Mouse (Mus musculus) adrenal gland, postnatal 14 days (tissue): ENCODE data around the gene Dleu7. TPM values are rescaled to one million over a fixed set of nuclear protein-coding genes. Genes with fewer than 3 reads are reported as not detected.
A peak's percentile ranks its signal among the peaks of the same experiment; 100 is the strongest.

Experiments used
- DNase-seq: peaks from one replicate; pipeline ENCODE4 v3.0.0; 2021; ENCODE audit warnings: mixed read lengths
- long read RNA-seq, 2 experiments: library from polyadenylated mRNA; stranded (forward); transcript quantifications; one replicate each; pipeline ENCODE4 v2.0.0; 2021
- total RNA-seq: library from RNA; stranded (reverse); gene quantifications from 2 replicates; pipeline ENCODE4 v1.2.3, GENCODE M21; 2021

Dleu7 gene
- not detected in 2 replicates for total RNA-seq
- long read RNA-seq, experiment 1 = 0 reads
- long read RNA-seq, experiment 2 = 0 reads

GRCm38 (mm10) chr14:62292488-62293339 is at the start of gene Dleu7, which contains the start of gene Rnaseh2b:
Gene Dleu7 (minus strand): TSS chr14:62293047.
Gene Rnaseh2b (plus strand): TSS chr14:62292589.
- DNase-seq = peak; percentile 40

DNA sequence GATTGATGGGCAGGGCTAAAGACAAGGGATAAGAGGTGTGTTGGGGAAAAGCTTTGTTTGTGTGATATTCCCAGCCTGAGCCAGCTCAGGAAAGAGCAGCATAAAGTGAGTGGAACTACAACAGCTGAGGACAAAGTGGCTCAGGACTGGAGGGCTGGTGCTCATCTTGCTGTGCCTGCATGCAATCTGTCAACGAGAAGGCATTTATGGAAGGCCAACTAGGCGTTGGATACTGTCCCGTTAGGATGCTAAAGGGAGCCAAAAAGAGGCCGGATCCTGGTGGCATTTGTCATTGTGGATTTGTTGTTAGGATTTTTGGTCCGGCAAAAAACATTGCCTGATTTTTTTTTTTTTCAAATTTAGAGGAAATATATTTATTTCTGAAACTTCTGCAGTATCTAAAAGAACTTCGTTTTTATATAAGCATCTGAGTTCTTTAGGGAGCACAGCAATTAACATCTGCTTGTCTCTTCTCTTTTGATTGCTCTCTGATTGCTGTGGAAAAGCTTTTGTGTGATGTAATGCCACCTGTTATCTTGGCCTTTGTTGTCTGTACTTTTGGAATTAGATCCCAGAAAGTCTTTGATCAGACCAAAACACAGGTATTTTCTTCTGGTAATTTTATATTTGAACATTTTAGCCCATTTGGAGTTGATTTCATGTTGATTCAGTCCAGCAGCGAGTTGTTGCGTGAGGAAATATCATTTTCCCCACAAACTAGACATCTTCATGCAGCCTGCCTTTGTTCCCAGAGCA is 49.2 kb upstream of the Dleu7 start:
- no peak for DNase-seq

- DNase-seq = no peak
Observed at GRCm38 (mm10) chr14:62339196-62339595, 46.3 kb upstream of the Dleu7 start.

DNA sequence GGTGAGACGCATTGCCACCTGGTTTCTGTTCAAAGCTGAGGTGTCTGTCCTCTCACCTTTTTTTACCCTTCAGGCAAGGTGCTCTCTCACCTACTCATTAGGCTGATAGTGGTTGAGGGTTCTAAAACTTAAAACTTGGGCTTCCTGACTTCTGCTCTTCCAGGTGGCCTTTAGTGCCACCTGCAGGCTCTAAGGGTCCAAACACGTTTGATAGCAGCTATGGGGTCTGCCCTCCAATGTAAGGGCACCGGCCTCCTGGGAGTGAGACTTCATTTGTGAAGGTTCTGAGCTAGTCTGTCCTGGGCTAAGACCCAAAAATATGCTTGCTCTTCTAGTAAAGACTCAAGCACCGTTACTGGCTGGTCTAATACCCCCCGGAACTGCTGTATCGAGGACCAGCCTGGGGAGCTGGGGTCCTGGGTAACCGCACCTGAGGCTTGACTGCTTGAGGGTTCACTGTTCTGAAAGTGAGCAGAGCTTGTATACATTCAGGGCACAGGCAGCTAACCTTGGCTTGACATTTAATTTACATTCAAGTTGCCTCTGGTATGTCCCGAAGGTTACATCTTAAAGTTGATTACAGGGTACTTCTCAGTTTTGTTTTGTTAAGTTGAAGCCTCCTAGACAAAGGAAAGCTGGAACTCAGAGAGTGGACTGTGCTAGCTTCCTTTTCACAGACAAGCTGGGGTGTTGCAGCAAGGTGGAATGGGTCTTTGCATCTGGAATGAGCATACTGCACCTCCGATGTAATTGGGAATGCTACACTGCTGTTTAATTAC is 41.3 kb upstream of the Dleu7 start:
- DNase-seq = no peak

DNA sequence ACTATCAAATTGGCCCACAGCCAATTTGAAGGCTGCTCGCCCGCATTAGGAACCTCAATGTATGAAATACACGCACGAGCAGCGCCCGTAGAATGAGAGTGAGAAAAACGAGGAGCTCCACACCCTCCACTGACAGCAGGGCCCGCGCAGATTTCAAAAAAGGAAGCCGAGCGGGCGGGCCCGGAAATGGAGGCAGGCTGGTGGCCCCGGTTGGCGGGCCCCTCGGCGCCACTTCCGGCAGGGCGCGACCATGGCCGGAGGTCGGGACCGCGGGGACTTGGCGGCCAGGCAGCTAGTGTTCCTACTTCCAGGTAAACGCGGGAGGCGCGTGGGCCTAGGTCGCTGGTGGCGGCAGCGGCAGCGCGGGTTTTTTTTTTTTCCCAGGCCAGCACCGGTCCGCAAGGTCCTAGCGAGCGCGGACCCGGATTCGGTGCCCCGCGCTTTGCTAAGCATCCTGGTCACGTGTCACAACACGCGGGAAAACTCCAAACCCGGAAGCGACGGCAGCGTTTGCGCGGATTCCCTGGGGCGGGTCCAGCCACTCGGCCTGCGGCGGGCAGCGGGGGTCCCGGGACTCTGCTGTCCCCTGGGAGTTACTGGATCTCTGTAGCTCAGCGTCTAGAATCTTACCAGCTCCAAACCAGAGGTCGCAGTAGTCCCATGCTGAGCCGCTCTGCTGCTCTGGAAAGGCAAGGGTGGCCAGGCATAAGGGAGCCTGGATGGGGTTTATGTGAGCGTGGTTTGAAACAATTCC is 39.2 kb upstream of the Dleu7 start:
- DNase-seq = peak; percentile 94

GRCm38 (mm10) chr14:62331457-62331856 is 38.6 kb upstream of the Dleu7 start:
- DNase-seq = no peak

- DNase-seq = no peak
Observed at GRCm38 (mm10) chr14:62329631-62330030, 36.8 kb upstream of the Dleu7 start.

DNA sequence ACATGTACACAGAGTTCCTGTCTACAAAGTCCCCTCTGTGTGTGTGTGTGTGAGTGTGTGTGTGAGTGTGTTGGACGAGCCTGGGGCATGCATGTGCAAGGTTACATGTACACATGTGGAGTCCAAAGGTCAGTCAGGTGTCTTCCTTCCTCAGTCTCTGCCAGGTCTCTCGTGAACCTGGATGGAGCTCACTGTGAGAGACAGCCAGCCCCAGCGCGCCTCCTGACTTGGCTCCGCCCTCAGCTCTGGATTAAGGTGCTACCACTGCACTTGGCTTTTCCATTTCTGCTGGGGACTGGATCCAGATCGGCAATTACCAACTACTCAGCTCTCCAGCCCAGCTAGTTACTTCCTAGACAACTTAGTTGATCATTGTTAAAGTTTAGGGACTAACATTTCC is 35.8 kb upstream of the Dleu7 start:
- no peak for DNase-seq

DNA sequence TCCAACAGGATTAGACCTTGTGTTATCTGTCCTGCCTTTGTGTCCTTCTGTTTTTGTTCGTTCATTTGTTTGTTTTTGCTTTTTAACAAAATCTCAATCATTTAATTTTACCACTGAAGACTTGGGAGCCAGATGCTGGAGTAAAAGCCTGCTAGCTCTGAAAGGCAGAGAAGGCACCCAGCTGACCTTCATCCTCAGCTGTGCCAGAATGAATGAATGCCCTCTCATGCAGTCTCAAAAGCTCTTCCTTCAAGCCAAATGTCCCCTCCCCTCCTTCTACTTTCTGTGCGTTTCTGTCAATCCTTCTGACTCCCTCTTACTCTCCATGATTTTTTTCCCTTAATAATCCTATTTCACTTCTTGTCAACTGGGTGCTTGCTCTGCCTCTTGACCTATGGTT is 34.3 kb upstream of the Dleu7 start:
- DNase-seq = no peak

DNA sequence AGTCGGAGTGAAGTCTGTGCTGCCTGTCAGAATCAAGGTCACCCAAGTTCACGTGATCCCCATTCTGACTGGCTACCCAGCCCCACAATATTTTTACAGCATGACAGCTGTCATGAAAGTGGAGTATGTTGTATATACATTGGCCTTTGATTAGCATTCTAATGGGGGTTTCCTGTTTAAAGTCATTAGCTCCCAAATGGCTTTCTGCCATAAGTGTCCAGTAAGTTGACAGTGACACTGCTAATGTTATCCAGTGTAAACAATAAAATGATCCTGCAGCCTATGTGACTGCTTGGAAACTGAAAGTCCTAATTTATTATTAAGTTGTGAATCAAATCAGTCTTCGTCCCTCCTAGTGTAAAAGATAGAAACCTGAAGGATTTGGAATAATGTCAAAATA is 33.2 kb upstream of the Dleu7 start:
- no peak for DNase-seq

- no peak for DNase-seq
Observed at GRCm38 (mm10) chr14:62324943-62325342, 32.1 kb upstream of the Dleu7 start.

DNA sequence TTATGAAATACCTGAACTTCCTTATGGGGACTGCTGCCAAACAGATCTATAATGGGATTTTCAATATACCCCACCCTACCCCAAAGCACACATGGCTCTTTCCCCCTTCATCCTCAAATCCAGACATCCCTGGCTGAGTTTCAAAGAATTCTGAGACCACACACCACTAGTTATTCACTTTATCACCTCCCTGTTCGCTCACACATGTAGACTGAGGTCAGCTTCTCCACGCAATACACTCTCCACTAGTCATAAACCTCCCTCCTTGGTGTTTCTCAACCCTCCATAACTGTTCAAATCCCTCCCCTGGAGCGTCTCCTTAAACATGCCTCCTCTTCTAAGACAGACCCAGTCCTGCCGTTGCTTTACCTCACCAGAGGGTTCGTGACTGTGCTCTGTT is 30.6 kb upstream of the Dleu7 start:
- DNase-seq = no peak

DNA sequence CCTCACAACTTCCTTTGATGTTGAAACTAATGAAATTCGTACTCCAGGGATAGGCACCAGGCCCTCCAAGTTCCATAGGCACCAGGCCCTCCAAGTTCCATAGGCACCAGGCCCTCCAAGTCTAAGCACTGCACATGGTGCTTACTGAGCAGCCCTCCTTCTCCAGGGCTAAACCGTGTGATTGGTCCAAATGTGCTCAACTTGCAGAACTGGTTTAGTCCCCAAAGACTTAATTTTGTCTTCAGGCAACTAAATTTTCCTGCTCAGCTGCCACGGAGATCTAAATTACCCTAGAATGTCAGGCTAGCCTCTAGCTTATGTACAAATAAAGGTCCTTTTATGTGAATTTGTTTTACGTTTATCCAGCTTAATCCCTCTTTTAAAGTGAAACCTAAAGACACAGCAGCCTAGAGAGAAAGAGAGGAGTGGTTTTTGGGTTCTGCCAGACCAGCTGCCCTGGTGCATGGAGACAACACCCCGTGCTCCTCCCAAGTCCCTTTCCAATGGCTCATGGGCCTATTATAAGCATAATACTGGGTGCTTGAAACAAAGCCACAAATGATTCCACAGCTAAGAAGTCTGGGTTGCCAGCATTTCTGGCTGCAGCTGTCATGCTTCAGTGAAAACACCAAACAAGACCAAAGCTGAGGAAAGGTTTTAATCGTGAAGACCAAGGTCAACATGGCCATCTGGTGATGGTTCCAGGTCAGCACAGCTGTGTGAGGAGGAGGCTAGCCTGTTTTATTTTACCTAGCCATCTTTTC is 29.9 kb upstream of the Dleu7 start:
- DNase-seq = no peak

DNA sequence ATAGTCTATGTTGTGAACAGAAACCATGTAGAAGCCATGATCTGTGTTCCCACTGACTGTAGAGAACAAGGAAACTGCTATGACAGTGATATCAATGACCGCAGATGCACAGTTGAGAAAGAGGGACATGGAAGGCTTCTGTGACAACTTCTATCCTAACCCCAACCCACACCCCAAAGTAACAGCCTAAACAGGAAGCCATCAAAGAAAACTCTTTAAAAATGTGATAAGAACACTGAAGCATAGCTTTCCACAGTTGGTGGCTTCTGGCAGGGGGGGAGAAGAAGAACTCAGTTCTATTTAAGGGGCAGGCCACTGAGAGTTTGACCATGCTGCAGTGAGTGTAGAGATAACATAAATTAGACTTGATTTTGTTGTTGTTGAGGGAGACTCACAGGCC is 18.8 kb upstream of the Dleu7 start:
- DNase-seq = no peak

DNA sequence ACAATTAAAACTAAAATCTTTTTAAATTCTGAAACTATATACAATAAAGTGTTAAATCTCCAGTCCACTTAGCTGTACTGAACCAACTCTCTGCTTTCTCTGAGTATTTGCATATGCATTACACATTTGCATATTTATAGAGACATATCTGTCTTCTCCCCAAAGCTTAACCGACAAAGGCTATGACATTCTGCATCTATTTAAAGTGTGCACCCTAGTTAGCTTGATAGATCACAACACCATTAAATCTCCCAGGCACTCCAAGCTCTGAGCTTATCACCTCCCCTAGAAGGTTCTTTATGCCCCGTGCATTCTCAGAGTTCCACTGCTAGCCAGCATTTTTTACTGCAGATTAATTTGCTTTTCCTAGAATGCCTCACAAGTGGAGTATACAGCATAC is 16.2 kb upstream of the Dleu7 start:
- no peak for DNase-seq

GRCm38 (mm10) chr14:62307555-62307954 is 14.7 kb upstream of the Dleu7 start:
- no peak for DNase-seq

- DNase-seq = no peak
Observed at GRCm38 (mm10) chr14:62300031-62300430, 7.2 kb upstream of the Dleu7 start.

- peak; percentile 12 for DNase-seq
Observed at GRCm38 (mm10) chr14:62298808-62299207, 6.0 kb upstream of the Dleu7 start.

DNA sequence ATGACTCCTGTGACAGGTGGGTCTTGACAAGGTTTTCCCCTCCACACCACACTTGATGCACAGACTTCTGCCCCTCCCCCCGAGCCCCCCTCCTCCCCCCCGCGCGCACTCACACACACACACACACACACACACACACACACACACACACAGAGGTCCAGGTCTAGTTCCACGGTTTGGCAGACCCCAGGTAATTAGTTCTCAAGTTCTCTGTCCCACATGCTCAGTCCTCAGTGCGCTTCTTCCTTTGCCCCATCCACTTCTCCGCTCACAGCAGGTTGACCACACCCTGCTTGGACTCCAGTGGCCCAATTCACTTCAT is 720 bp downstream of the Dleu7 start:
- DNase-seq = no peak

DNA sequence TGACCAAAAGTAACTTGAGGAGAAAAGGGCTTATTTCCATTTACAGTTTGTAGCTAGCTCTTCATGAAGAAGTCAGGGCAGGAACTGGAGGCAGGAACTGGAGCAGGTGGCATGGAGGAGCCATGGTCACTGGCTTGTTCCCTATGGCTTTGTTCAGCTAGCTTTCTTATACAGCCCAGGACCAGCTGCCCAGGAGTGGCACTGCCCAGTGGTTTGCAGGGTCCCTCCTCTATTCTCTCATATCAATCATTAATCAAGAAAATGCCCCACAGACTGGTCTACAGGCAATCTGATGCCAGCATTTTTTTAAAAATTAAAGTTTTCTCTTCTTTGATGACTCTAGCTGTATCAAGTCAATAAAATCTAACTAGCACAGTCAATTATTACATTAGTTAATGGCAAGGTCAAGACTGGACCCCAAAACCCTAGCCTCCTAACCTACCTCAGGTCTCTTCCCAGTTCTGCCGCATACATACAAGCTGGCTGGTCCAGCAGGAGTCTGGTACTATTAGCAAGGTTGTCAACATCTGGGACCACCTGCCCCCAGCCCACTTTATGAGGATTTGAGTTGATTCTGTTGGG is 1.4 kb downstream of the Dleu7 start:
- DNase-seq = no peak

DNA sequence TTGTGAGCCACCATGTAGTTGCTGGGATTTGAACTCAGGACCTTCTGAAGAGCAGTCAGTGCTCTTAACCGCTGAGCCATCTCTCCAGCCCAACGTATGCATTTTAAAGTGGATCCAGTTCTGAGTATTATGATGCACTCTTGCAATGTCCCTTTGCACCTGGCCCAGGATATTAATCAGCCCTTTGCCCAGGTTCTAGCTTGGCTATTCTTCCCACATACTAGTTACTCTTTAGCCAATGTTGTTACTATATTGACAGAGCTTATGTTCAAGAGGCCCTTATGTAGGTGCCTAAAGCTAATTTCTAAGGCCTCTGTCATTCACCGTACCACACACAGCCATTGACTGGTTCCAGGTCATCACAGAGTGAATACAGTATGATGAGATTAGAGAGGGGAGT is 4.1 kb downstream of the Dleu7 start:
- DNase-seq = no peak
